Mouse (Mus musculus): ENCODE measurements around the gene Gramd2.
"Not testable (repeated sequence)": the region's sequence is repeated elsewhere in the genome, so short reads cannot be mapped to it uniquely, and the experiment has no call there.

Gramd2 gene

DNA sequence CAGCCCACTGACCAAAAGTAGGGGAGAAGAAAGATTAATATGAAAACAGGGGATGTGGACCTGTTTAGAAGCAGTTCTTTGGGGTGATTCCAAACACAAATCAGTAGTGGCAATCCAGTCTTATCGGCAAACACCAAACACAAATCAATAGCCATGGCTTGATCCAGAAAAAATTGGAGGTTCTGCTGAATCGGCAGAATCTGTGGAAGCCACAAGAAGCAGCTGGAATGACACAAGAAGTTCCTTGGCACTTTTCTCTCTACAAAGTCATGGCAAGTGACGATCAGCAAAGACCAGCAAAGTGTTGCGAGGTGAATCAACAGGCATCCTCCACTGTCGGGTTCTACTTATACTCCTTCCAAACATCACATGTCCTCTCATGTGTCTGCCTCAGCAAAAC lies 41.2 kb downstream of the Gramd2 start:
- DNase-seq (ENCODE audit: low read depth, low spot score) = no peak

DNA sequence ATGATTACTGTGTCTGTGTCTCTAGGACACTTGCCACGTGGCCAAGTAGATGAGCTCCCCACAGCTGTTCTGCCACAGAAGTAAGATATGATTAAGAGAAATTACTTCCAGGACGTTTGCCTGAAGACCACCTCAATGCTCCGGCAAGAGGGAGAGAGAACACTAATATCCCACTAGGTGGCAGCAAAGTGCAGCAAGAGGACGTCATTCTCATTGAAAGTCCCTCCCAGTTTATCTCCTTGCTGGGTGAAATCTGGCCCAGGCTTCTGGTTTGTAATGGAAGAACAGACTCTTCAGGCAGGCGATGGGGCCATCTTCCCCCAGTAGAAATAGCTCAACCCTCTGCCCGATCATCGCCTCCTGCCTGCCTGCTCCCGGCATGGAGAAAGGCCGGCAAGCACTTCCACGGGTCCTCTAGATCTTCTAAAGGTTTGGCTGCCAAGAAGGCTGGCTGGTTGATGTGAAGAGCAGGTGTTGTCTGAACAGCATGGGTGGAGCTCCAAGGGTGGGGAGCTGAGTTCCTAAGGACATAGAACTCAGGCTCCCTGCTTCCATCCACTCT lies 43.2 kb downstream of the Gramd2 start:
- DNase-seq (ENCODE audit: low read depth, low spot score) = peak; percentile 85

DNA sequence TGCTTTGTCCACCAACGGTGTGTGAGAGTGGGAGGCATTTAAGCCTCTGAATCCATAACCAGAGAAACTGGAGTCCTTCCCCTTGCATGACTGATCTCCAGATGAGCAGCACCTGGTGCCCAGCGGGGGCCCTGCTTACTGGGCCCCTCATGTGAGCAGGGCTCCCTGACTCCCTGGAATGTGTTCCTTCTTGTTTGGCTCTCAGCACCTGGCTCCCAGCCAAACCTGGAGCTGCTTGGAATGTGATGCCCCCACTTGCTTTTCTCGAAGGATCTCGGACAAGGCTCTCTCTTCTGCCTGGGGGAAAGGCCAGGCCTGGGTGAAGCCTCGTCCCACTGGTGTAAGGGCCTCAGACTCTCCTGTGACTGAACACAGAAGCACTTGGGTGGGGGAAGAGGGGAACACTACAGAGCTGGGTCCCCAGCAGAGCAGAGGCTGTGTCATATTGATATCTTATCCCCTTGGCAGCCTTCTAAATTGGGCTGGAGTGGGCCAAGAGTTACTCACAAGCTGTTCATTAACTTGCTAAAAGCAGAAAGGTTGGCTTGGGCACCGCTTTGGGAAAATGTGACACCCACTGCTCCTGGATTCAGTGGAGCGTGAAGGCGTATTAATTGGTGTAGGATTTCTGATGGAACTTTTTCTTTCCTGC lies 44.0 kb downstream of the Gramd2 start:
- peak; percentile 55 for DNase-seq (ENCODE audit: low read depth, low spot score)

- no peak for DNase-seq (ENCODE audit: low read depth, low spot score)
These were observed 45.6 kb downstream of the Gramd2 start for GRCm38 (mm10) chr9:59725515-59725914.

DNA sequence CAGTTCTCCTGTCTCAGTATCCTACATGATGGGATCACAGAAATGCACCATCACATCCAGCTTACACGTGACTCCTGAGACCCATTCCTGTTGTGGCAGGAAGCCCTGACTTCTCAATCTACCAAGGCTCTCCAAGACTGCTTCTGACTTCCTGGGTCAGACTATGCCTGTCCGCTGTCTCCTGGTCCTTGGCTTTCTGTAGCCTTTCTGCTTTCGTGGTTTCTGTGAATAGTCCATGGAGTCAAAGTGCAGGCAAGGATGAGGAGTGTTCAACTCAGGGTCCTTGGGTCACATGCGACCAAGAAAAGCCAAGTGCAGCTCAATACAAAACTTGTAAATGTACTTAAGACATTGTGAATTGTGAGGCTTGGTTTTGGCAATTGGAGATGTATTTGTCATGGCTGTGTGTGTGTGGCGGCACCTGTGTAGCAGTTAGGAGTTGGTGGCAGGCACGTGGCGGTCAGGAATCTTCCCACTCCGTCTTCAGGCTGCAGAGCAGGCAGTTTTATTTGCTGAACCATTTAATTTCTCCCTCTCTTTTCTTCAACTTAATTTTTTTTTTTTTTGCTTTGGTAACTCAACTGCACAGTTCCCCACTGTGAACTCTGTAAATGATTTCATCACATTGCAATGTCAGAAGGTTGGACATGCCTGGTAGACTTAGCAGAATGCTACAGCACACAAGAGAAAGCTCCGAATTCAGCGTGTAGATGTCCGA lies 47.8 kb downstream of the Gramd2 start:
- DNase-seq (ENCODE audit: low read depth, low spot score) = no peak

DNA sequence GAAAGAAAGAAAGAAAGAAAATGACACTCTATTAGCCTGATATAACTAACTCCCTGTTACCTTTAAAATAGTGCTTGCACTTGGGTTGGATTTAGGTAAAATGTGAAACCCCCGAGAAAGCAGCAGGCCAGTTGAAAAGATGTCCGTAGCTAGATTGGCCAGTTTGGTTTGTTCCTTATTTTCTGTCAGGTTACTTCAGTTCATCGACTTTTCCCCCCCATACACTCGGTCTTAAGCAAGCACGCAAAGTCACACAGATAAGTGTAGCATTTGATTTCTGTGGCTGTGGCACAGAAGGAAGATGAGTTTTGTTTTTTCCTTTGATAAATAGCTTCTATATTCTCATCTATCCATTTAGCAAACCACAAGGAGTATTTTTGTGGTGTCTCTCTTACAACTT lies 51.2 kb downstream of the Gramd2 start:
- DNase-seq (ENCODE audit: low read depth, low spot score) = no peak

DNA sequence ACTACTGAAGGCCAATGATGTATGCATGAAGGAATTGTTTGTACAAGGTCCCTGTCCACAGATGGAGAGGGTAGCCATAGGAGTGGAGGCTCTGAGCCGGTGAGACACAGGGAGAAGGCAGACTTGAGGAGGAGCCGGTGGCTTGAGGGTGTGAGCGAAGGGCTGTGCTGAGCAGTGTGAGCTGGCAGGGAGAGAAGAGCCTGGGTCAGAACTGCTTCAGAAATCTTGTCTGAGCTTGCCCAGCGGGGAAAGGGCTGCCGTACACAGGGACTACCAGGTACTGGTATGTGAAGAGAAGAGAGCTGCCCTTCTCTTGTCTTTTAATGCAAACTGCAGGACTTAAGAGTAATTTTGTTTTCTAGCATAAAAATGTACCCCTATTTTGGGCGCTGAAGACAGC lies 53.1 kb downstream of the Gramd2 start:
- no peak for DNase-seq (ENCODE audit: low read depth, low spot score)

GRCm38 (mm10) chr9:59735394-59735793 lies 55.5 kb downstream of the Gramd2 start:
- DNase-seq (ENCODE audit: low read depth, low spot score) = no peak

DNA sequence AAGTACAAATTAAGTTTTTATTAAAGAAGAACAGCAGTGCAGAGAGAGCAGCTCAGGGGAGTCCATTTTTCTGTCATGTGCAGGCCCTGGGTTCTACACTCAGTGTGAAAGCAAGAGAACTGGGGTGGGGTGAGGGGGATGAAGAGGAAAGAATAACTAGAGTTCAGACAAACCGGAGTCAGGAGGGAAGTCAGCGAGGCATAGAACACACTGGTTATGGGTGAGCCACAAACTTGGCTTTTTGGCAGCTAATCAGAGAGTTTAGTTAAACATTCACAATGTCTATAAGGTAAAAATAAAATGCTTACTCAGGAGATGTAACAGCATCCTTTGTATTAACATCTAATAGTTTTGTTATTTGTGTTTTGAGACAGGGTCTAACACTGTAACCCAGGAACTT lies 60.6 kb downstream of the Gramd2 start:
- no peak for DNase-seq (ENCODE audit: low read depth, low spot score)

DNA sequence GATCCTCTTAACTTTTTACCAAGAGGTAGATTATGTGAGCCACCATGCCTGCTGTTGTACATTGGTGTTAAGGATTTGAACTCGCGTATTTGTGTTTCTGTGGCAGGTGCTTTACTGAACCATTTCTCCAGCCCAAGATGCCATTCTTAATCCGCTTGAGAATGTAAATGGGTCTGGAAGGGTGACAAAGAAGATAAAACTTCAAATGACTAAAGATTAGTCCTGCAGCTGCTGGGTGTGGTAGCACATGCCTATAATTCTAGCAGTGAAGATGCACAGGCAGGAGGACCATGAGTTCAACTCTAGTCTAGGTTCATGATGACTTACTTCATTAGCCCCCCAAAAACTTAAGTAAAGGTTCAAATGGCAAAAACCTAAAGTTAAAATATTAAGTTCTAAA lies 64.0 kb downstream of the Gramd2 start:
- DNase-seq (ENCODE audit: low read depth, low spot score) = no peak

- no peak for DNase-seq (ENCODE audit: low read depth, low spot score)
These were observed 68.4 kb downstream of the Gramd2 start for GRCm38 (mm10) chr9:59748387-59748786.

DNA sequence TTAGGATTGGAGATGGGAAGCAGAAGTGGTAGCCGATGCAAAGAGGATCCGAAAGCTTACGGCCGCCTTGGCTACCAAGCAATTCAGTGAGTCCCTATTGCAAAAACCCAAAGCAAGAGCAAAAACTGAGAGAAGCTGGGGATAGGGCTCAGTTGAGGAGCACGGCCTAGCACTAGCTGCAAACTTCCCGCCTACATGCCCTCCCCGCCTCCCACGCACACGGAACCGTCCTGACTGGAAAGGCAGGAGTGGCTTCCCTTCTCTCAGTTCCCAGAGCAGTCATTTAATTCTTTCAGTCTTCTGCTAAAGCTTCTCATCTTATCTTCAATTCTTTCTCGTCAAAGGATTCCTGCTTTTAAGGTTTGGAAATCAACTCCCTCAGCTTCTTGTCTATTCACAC lies 69.0 kb downstream of the Gramd2 start:
- no peak for DNase-seq (ENCODE audit: low read depth, low spot score)

DNA sequence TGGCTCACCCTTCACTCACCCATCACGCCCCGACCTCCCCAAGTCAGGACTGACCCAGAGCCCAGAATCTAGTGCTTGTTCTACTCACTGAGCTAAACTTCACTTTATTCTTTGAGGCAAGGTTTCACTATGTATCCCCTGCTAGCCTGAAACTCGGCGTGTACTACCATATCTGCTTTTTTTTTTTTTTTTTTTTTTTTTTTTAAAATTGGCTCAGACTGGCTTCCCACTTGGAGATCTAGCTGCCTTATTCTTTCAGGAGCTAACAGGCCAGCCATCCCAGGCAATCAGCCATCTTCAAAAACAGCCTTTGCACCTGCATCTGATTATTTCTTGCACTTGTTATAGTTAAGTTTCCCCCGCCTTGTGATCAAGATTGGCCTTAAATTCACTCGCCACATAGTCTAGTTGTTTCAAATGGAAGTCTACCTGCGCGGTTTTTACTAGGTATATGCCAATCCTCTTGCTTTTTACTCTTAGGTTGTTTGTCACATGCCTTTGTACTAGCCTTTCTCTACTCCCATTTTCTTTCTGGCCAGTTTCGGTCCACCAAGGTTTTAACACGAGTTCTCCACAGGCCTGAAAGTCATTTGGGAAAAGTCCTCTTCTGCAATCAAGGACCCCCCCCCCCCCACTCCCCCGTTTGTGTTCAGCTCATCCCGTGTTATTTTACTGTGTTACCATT lies 69.8 kb downstream of the Gramd2 start:
- DNase-seq (ENCODE audit: low read depth, low spot score) = no peak

- DNase-seq (ENCODE audit: low read depth, low spot score) = peak; percentile 99
These were observed 70.5 kb downstream of the Gramd2 start, which contains the start of the genes Senp8 and Myo9a for GRCm38 (mm10) chr9:59750267-59751065. Gene Senp8, minus strand, starts transcription at chr9:59750710. Gene Myo9a, plus strand, starts transcription at chr9:59750896.

GRCm38 (mm10) chr9:59751066-59751581 lies 71.2 kb downstream of the Gramd2 start:
- peak; percentile 29 for DNase-seq (ENCODE audit: low read depth, low spot score)

DNA sequence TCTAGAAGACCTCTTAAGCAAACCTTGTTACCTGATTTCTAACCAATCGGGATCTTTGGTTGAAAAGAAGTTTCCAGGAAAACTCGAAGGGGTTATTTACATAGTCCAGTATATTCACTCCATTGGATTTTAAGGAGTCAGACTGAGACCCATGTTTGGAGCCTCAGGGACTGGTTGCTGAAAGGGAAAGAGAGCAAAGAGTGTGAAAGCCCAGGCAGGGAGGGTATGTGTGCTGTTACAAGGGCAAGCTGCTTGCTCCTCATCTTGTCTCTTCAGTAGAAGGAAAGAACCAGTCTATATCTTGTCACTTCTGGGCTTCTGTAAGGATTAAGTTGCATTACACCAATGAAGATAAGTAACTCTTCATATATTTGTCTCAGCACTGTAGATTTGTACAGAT lies 72.0 kb downstream of the Gramd2 start:
- DNase-seq (ENCODE audit: low read depth, low spot score) = no peak

DNA sequence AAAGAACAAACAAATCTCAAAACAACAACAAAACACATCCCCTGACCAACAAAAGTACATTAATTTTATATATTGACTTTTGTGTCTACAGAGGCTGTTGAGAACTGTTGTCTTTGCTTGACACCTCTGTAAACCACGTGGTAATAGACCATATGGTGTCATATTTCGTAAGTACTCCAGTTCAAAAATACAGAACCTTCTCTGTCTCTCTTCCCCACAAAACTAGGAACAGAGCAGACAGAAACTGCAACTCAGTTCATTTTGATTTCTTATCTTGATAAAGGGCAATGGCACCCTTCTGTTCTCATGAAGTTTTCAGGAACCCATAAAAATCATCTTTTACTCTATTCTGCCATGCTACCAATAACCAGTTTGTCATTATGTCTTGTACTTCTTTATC lies 75.3 kb downstream of the Gramd2 start:
- no peak for DNase-seq (ENCODE audit: low read depth, low spot score)

GRCm38 (mm10) chr9:59757016-59757415 lies 77.1 kb downstream of the Gramd2 start:
- not testable (repeated sequence) for DNase-seq (ENCODE audit: low read depth, low spot score)

DNA sequence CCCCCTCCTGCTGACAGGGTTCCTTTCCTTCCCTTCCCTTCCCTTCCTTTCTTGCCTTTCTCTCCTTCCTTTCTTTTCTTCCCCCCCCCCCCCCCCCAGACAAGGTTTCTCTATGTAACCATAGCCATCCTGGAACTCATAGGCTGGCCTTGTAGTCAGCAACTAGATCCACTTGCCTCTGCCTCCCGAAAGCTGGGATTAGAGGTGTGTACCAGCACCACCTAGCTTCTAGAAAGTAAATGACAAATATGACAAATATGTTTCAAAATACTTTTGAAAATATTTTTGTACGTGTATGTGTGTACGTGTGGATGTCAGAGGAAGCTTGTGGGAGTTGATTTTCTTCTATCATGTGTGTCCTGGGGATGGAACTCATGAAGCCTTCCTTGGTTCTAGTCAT lies 80.6 kb downstream of the Gramd2 start:
- no peak for DNase-seq (ENCODE audit: low read depth, low spot score)

- DNase-seq (ENCODE audit: low read depth, low spot score) = not testable (repeated sequence)
These were observed 87.1 kb downstream of the Gramd2 start for GRCm38 (mm10) chr9:59766966-59767461.
